Mouse (Mus musculus) olfactory bulb, adult 2 months (tissue): ENCODE data around the gene Siglecg.

ENCODE experiments used
- CTCF ChIP-seq: fragments of 200-500 bp; IDR thresholded peaks from 2 replicates; pipeline ENCODE4 v1.5.1; 2012; ENCODE audit warnings: low read depth, mild to moderate bottlenecking, low read length, moderate library complexity; ENCODE audit not compliant: insufficient read depth
- POLR2A ChIP-seq: fragments of 200-500 bp; IDR thresholded peaks from 2 replicates; pipeline ENCODE4 v1.6.1; 2012; ENCODE audit warnings: mild to moderate bottlenecking, low read depth, low read length, moderate library complexity; ENCODE audit not compliant: insufficient read depth

GRCm38 (mm10) chr7:43465344-43466098 is 57.5 kb downstream of the Siglecg start:
- TF ChIP-seq CTCF (no peak), POLR2A (no peak)
